11 mouse cellular contexts compared by ENCODE assay signal in the genomic region with DNA sequence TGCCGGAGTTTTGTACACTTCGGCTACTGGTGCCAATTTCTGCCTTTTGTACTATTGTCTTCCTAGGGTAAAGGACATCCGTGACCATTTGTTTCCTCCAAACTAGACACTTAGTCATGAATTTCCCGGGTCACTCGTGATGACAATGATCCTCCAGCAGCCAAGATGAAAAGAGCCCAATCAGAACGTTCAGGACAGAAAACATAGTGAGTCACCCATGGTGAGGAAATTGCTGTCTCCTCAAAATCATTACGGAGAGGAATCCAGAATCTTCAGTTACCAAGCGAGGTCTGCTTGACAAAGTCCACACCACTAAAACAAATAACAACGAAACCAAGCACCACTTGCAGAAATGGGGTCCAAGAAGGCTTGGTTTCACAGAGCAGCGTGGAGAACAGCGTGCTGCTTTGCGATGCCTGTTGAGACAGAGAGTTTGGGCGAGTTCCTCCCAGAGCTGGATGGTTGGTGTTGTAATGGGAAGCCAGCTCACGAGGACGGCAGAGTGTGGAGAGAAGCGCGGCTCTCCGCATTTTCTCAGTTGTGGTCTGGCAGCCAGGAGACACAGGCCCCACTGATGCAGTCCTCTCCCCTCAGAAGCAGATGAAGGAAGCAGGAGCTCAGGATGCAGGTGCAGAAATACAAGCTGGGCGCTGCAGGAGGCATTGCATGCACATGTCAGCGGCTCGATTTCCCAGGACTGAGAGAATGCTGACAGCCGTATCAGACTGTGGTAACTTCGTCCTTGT.
A peak's percentile ranks its signal among the peaks of the same experiment; 100 is the strongest.
DNase-seq lines count a peak whose midpoint lies in the region; ATAC-seq and TF ChIP-seq lines count a peak whose summit lies in the region.
"Had no signal": no experiment of that assay in that cellular context is flagged by ENCODE, and none has a peak within 500 bp of the region (broad histone marks: within the 10 kb centered on the region; RNA-seq: fewer than 3 reads in every experiment).

No protein-coding gene starts in this region.

- peak; percentile 10 to 19 for DNase-seq in kidney, postnatal 36 days
- peak; percentile 38 to 43 for DNase-seq in adrenal gland, postnatal 36 days
- peak; percentile 20 to 21 for DNase-seq in heart, postnatal 10 days
- no peak for DNase-seq in B cell, adult 2 months
- no peak for DNase-seq in urinary bladder, adult 18-20 months (ENCODE audit: low spot score in 2 of 2)
- DNase-seq: cerebellum, adult 9-11 months; forebrain, postnatal 0 days had no signal

- no peak overlapping the region for H3K4me3 ChIP-seq in kidney, embryonic 16.5 days (ENCODE audit: low read length)
- no peak overlapping the region for H3K4me3 ChIP-seq in myocyte
- H3K4me3 ChIP-seq in neural tube, embryonic 15.5 days (replicated peaks), result no peak overlapping the region

- H3K27me3 ChIP-seq in kidney, embryonic 16.5 days (ENCODE audit: insufficient read depth, low read length), result no peaks in the 10 kb centered on the region
- no peaks in the 10 kb centered on the region for H3K27me3 ChIP-seq in myocyte (ENCODE audit: control insufficient read depth, insufficient read depth, insufficient read length)
- H3K27me3 ChIP-seq in neural tube, embryonic 15.5 days (replicated peaks), result no peaks in the 10 kb centered on the region

- no peak overlapping the region for H3K27ac ChIP-seq in kidney, embryonic 16.5 days (ENCODE audit: low read length)
- no peak overlapping the region for H3K27ac ChIP-seq in neural tube, embryonic 15.5 days (replicated peaks)

- WGBS in kidney, embryonic 16.5 days, result 50% methylated on average over 23 of the region's 23 CpGs
- WGBS in neural tube, embryonic 15.5 days, result 74% methylated on average over 23 of the region's 23 CpGs

- no peak overlapping the region for H3K4me2 ChIP-seq in kidney, embryonic 16.5 days (replicated peaks; ENCODE audit: low read depth, low read length)
- H3K4me2 ChIP-seq in myocyte (ENCODE audit: low read depth), result peak overlapping the region; percentile 81
- H3K4me2 ChIP-seq in neural tube, embryonic 15.5 days, result no peak overlapping the region

- ATAC-seq in kidney, embryonic 16.5 days (ENCODE audit: low FRiP score, low TSS enrichment), result no peak
- ATAC-seq in neural tube, embryonic 15.5 days (ENCODE audit: low FRiP score), result no peak
- ATAC-seq: forebrain, postnatal 0 days; intestine, embryonic 16.5 days had no signal

- H3ac ChIP-seq in myocyte (ENCODE audit: control insufficient read depth, insufficient read length), result no peak overlapping the region

- H3K79me2 ChIP-seq in myocyte (ENCODE audit: control insufficient read depth, insufficient read depth), result no peaks in the 10 kb centered on the region

- no peak overlapping the region for H3K9ac ChIP-seq in kidney, embryonic 16.5 days (replicated peaks; ENCODE audit: low read length)
- H3K9ac ChIP-seq in neural tube, embryonic 15.5 days (replicated peaks), result no peak overlapping the region
- H3K9ac ChIP-seq: forebrain, postnatal 0 days had no signal

- no peaks in the 10 kb centered on the region for H3K36me3 ChIP-seq in kidney, embryonic 16.5 days (ENCODE audit: insufficient read depth, low read length)
- H3K36me3 ChIP-seq in myocyte (ENCODE audit: control insufficient read depth, insufficient read depth), result no peaks in the 10 kb centered on the region
- no peaks in the 10 kb centered on the region for H3K36me3 ChIP-seq in neural tube, embryonic 15.5 days

- intact Hi-C loops in heart, postnatal 10 days (cut with DNase I), result no loop called here

- H3K9me3 ChIP-seq in kidney, embryonic 16.5 days (ENCODE audit: low read length), result no peaks in the 10 kb centered on the region
- no peaks in the 10 kb centered on the region for H3K9me3 ChIP-seq in neural tube, embryonic 15.5 days (replicated peaks)

- no peak for TF ChIP-seq POLR2A in myocyte (IDR thresholded peaks at IDR 0.05; ENCODE audit: insufficient read length, low read depth)

- no peaks in the 10 kb centered on the region for H3K4me1 ChIP-seq in kidney, embryonic 16.5 days (ENCODE audit: insufficient read depth, low read length)
- H3K4me1 ChIP-seq in neural tube, embryonic 15.5 days, result no peaks in the 10 kb centered on the region

TF ChIP-seq in myocyte, 11 proteins besides CTCF, POLR2A, EP300 and RAD21:
- TF ChIP-seq TCF3 (IDR thresholded peaks at IDR 0.05; ENCODE audit: insufficient read length, low read depth) (no peak), USF1 (IDR thresholded peaks at IDR 0.05; ENCODE audit: low read depth) (no peak), REST (IDR thresholded peaks at IDR 0.05; ENCODE audit: insufficient read depth, insufficient read length) (no peak), SRF (IDR thresholded peaks at IDR 0.05; ENCODE audit: control insufficient read depth, insufficient read length, low read depth) (no peak), MAX (IDR thresholded peaks at IDR 0.05; ENCODE audit: low read depth) (no peak), POLR2AphosphoS2 (IDR thresholded peaks at IDR 0.05; ENCODE audit: insufficient read length, low read depth) (no peak), E2F4 (IDR thresholded peaks at IDR 0.05; ENCODE audit: insufficient read depth) (no peak), TCF12 (IDR thresholded peaks at IDR 0.05; ENCODE audit: insufficient read depth, poor library complexity, severe bottlenecking) (no peak), MYOG (IDR thresholded peaks at IDR 0.05; ENCODE audit: control insufficient read depth in 1 of 3, insufficient read depth in 1 of 3, insufficient read length in 2 of 3, low read depth in 2 of 3) (no peak), MYOD1 (IDR thresholded peaks at IDR 0.05; ENCODE audit: control insufficient read depth in 1 of 3, insufficient read length in 2 of 3, low read depth in 2 of 3) (no peak), CEBPB (IDR thresholded peaks at IDR 0.05; ENCODE audit: insufficient read depth, poor library complexity, severe bottlenecking) (no peak)

Comparison
In these comparisons a context has a peak if more than half of its experiments do, and no peak if none do; other contexts are left out.
1. DNase-seq: peak in kidney, postnatal 36 days (2 of 2), adrenal gland, postnatal 36 days (2 of 2) and heart, postnatal 10 days (2 of 2); none in B cell, adult 2 months (0 of 2) and urinary bladder, adult 18-20 months (0 of 2).